Mouse (Mus musculus): ENCODE results near the gene Pold3. TPM values are rescaled to one million over a fixed set of nuclear protein-coding genes. Genes with fewer than 3 reads are reported as not detected.

Gene Pold3
- 25.8 and 27.3 TPM in 2 replicates for polyA plus RNA-seq (2012; rRNA removed)

DNA sequence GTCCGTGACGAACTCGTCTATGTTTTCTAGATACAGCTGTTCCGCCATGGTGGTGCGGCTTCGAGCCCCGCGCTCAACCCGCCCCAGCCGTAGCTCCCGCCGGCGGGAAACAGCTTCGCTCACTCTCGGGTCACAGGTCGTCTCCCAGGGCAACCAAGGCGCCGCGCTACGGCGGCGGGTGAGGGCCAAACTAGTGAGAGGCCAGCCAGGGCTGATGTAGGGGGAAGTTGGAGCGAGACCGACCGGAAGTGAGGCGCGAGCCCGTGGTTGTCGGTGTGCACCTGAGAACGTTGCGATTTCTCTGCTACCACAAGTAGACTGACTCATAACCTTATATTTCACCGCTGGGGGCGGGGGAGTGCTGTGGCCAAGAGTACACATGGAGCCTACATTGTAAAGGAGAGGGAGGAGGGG, at the start of gene Pold3:
Gene Pold3 (minus strand): TSS at position 190 of the 414 bp plus-strand sequence.
- DNase-seq: peak; percentile 98 to 100
- H3K27me3 ChIP-seq (ENCODE audit: control insufficient read depth, insufficient read depth, low read length): no peaks in the 10 kb centered on the region
- H3K27ac ChIP-seq (ENCODE audit: insufficient read depth, low read length): no peak within 1 kb of the TSS
- H3K4me3 ChIP-seq (replicated peaks; ENCODE audit: insufficient read depth, low read depth, low read length): peak within 1 kb of the TSS; percentile 81
- no peaks in the 10 kb centered on the region for H3K4me1 ChIP-seq (ENCODE audit: control insufficient read depth, insufficient read depth, low read length)
- TF ChIP-seq POLR2A (IDR thresholded peaks at IDR 0.05; ENCODE audit: borderline replicate concordance, insufficient read depth, low read length): peak; percentile 84; the same call in 1 of the 2 replicates
- no peak for TF ChIP-seq CTCF (IDR thresholded peaks at IDR 0.05; ENCODE audit: borderline replicate concordance, insufficient read depth, low read depth, low read length)
- WGBS: under 1% methylated on average over 33 of the region's 33 CpGs

GRCm38 (mm10) chr7:100170756-100171155, 49.4 kb upstream of the Pold3 start:
- TF ChIP-seq CTCF (IDR thresholded peaks at IDR 0.05; ENCODE audit: borderline replicate concordance, insufficient read depth, low read depth, low read length) (no peak), POLR2A (IDR thresholded peaks at IDR 0.05; ENCODE audit: borderline replicate concordance, insufficient read depth, low read length) (no peak)
- WGBS: 66% methylated on average over 4 of the region's 4 CpGs
- Histone ChIP-seq H3K4me3 (replicated peaks; ENCODE audit: insufficient read depth, low read depth, low read length) (no peak overlapping the region), H3K27me3 (ENCODE audit: control insufficient read depth, insufficient read depth, low read length) (no peaks in the 10 kb centered on the region), H3K4me1 (ENCODE audit: control insufficient read depth, insufficient read depth, low read length) (no peaks in the 10 kb centered on the region), H3K27ac (ENCODE audit: insufficient read depth, low read length) (no peak overlapping the region)
- DNase-seq: no peak

DNA sequence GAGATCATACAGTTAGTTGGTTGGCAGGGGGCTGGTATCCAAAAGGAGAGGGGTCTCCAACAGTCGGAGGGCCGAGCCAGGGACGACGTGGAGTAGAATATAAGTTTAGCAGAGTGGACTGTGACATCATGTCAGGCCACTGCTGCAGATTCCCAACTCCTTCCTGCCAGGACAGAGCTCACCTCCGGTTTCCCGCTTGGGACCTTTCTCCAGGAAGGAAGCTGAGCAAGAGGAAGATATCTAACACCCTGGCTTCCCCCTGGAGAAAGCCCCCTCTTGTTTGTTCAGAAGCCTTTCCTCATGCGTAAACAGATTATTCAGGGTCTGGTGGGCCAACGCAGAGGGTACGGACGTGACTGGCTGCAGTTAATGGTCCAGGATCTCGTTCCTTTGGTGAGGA, 47.3 kb upstream of the Pold3 start:
- Histone ChIP-seq H3K4me1 (ENCODE audit: control insufficient read depth, insufficient read depth, low read length) (no peaks in the 10 kb centered on the region), H3K27ac (ENCODE audit: insufficient read depth, low read length) (no peak overlapping the region), H3K4me3 (replicated peaks; ENCODE audit: insufficient read depth, low read depth, low read length) (no peak overlapping the region), H3K27me3 (ENCODE audit: control insufficient read depth, insufficient read depth, low read length) (no peaks in the 10 kb centered on the region)
- no peak for DNase-seq
- TF ChIP-seq POLR2A (IDR thresholded peaks at IDR 0.05; ENCODE audit: borderline replicate concordance, insufficient read depth, low read length) (no peak), CTCF (IDR thresholded peaks at IDR 0.05; ENCODE audit: borderline replicate concordance, insufficient read depth, low read depth, low read length) (no peak)
- 76% methylated on average over 11 of the region's 11 CpGs for WGBS

GRCm38 (mm10) chr7:100163506-100163905, 42.1 kb upstream of the Pold3 start:
- H3K4me3 ChIP-seq (replicated peaks; ENCODE audit: insufficient read depth, low read depth, low read length): no peak overlapping the region
- no peaks in the 10 kb centered on the region for H3K27me3 ChIP-seq (ENCODE audit: control insufficient read depth, insufficient read depth, low read length)
- TF ChIP-seq CTCF (IDR thresholded peaks at IDR 0.05; ENCODE audit: borderline replicate concordance, insufficient read depth, low read depth, low read length) (no peak), POLR2A (IDR thresholded peaks at IDR 0.05; ENCODE audit: borderline replicate concordance, insufficient read depth, low read length) (no peak)
- 55% methylated on average over 4 of the region's 4 CpGs for WGBS
- H3K4me1 ChIP-seq (ENCODE audit: control insufficient read depth, insufficient read depth, low read length): peaks cover 2% of the 10 kb centered on the region; the same call in 1 of the 2 replicates
- DNase-seq: no peak
- no peak overlapping the region for H3K27ac ChIP-seq (ENCODE audit: insufficient read depth, low read length)

GRCm38 (mm10) chr7:100160006-100160405, 38.6 kb upstream of the Pold3 start:
- peaks cover 2% of the 10 kb centered on the region; the same call in 1 of the 2 replicates for H3K4me1 ChIP-seq (ENCODE audit: control insufficient read depth, insufficient read depth, low read length)
- WGBS: 38% methylated on average over 7 of the region's 7 CpGs
- no peaks in the 10 kb centered on the region for H3K27me3 ChIP-seq (ENCODE audit: control insufficient read depth, insufficient read depth, low read length)
- peak overlapping the region; percentile 86 for H3K4me3 ChIP-seq (replicated peaks; ENCODE audit: insufficient read depth, low read depth, low read length)
- DNase-seq: no peak
- TF ChIP-seq POLR2A (IDR thresholded peaks at IDR 0.05; ENCODE audit: borderline replicate concordance, insufficient read depth, low read length) (no peak), CTCF (IDR thresholded peaks at IDR 0.05; ENCODE audit: borderline replicate concordance, insufficient read depth, low read depth, low read length) (no peak)
- H3K27ac ChIP-seq (ENCODE audit: insufficient read depth, low read length): no peak overlapping the region

- DNase-seq: peak; percentile 93 to 95
- Histone ChIP-seq H3K27ac (ENCODE audit: insufficient read depth, low read length) (peak within 1 kb of the TSS; percentile 85), H3K4me3 (replicated peaks; ENCODE audit: insufficient read depth, low read depth, low read length) (peak within 1 kb of the TSS; percentile 86), H3K27me3 (ENCODE audit: control insufficient read depth, insufficient read depth, low read length) (no peaks in the 10 kb centered on the region), H3K4me1 (ENCODE audit: control insufficient read depth, insufficient read depth, low read length) (peaks cover 2% of the 10 kb centered on the region; the same call in 1 of the 2 replicates)
- under 1% methylated on average over 78 of the region's 78 CpGs for WGBS
- no peak for TF ChIP-seq CTCF (IDR thresholded peaks at IDR 0.05; ENCODE audit: borderline replicate concordance, insufficient read depth, low read depth, low read length)
- TF ChIP-seq POLR2A (IDR thresholded peaks at IDR 0.05; ENCODE audit: borderline replicate concordance, insufficient read depth, low read length): peak; percentile 87
Measured at GRCm38 (mm10) chr7:100159105-100159841, 37.9 kb upstream of the Pold3 start, which contains the start of gene Lipt2. TSS of gene Lipt2 (plus strand) at chr7:100159277.

GRCm38 (mm10) chr7:100157669-100158068, 36.3 kb upstream of the Pold3 start:
- no peak overlapping the region for H3K4me3 ChIP-seq (replicated peaks; ENCODE audit: insufficient read depth, low read depth, low read length)
- WGBS: 55% methylated on average over 4 of the region's 4 CpGs
- DNase-seq: no peak
- no peak overlapping the region for H3K27ac ChIP-seq (ENCODE audit: insufficient read depth, low read length)
- peaks cover 2% of the 10 kb centered on the region; the same call in 1 of the 2 replicates for H3K4me1 ChIP-seq (ENCODE audit: control insufficient read depth, insufficient read depth, low read length)
- TF ChIP-seq CTCF (IDR thresholded peaks at IDR 0.05; ENCODE audit: borderline replicate concordance, insufficient read depth, low read depth, low read length) (no peak), POLR2A (IDR thresholded peaks at IDR 0.05; ENCODE audit: borderline replicate concordance, insufficient read depth, low read length) (no peak)
- H3K27me3 ChIP-seq (ENCODE audit: control insufficient read depth, insufficient read depth, low read length): no peaks in the 10 kb centered on the region

DNA sequence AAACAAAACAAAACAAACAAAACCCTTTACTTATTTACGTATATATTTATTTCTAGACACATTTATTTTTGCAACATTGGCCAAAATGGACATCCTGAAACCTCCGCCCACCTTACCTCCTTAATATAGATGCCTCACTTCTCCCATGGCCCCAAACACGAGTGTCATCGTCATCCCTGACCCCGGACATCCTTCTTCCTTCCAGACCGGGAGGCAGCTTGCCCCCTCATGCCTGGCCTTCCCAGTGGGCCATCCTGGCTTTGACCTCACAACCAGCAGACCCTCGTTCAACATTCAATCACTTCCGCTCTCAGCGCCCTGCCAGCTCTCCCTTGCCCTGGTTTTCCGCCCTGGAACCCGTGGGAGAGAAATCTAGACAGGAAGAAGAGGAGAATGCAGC, 29.3 kb upstream of the Pold3 start:
- 83% methylated on average over 11 of the region's 11 CpGs for WGBS
- no peak overlapping the region for H3K27ac ChIP-seq (ENCODE audit: insufficient read depth, low read length)
- no peak for DNase-seq
- peaks cover 5% of the 10 kb centered on the region; the same call in 1 of the 2 replicates for H3K4me1 ChIP-seq (ENCODE audit: control insufficient read depth, insufficient read depth, low read length)
- no peak overlapping the region for H3K4me3 ChIP-seq (replicated peaks; ENCODE audit: insufficient read depth, low read depth, low read length)
- H3K27me3 ChIP-seq (ENCODE audit: control insufficient read depth, insufficient read depth, low read length): no peaks in the 10 kb centered on the region
- TF ChIP-seq POLR2A (IDR thresholded peaks at IDR 0.05; ENCODE audit: borderline replicate concordance, insufficient read depth, low read length) (no peak), CTCF (IDR thresholded peaks at IDR 0.05; ENCODE audit: borderline replicate concordance, insufficient read depth, low read depth, low read length) (no peak)
